Mouse (Mus musculus): Measurements from ENCODE around the gene Tnn. TPM values are rescaled to one million over a fixed set of nuclear protein-coding genes. Genes with fewer than 3 reads are reported as not detected.

The Tnn gene
- polyA plus RNA-seq, 1 experiment = not detected

DNA sequence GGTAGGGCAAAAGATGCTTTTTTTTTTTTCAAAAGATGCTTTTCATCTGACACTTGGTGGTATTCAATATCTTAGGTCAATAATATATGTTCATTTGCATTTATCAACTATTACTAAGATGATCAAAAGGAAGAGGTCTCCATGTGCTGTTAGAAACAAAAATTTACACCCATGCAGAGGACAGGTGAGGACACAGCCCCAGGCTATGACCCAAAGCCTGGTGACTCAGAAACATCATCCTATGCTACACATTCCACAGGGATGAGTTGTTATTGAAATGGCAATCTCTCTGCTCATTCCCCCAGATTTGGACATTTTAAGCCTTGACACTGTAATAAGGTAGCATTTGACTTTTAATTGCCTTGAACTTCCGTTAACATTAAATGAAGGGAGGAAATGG, 93.5 kb downstream of the Tnn start:
- no peak overlapping the region for H3K27ac ChIP-seq (replicated peaks; ENCODE audit: low read depth, low read length)
- H3K4me3 ChIP-seq (ENCODE audit: insufficient read depth, low read depth, low read length) = no peak overlapping the region
- peaks cover 26% of the 10 kb centered on the region; the same call in 1 of the 2 replicates for H3K4me1 ChIP-seq (ENCODE audit: control insufficient read depth, insufficient read depth, insufficient read length, low read length)

DNA sequence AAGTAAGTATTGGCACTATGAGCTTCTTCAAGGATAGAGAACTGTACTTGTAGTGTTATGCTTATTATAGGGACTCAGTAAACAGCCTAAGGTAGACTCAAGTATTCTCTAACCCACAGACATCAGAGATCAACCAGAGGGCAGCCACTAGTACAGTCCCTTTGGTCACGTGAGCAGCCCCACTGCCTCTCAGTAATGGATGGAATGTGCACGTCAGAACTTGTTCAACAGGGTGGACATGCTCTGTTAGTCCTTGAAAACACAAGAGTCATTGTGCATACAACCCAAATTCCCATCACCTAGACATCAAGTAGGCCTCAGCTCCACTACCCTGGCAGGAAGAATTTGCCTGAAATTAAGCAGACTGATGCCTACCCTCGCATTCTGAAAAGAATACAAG, 95.7 kb downstream of the Tnn start:
- Histone ChIP-seq H3K4me3 (ENCODE audit: insufficient read depth, low read depth, low read length) (no peak overlapping the region), H3K27ac (replicated peaks; ENCODE audit: low read depth, low read length) (no peak overlapping the region), H3K4me1 (ENCODE audit: control insufficient read depth, insufficient read depth, insufficient read length, low read length) (peaks cover 41% of the 10 kb centered on the region; the same call in 1 of the 2 replicates)

DNA sequence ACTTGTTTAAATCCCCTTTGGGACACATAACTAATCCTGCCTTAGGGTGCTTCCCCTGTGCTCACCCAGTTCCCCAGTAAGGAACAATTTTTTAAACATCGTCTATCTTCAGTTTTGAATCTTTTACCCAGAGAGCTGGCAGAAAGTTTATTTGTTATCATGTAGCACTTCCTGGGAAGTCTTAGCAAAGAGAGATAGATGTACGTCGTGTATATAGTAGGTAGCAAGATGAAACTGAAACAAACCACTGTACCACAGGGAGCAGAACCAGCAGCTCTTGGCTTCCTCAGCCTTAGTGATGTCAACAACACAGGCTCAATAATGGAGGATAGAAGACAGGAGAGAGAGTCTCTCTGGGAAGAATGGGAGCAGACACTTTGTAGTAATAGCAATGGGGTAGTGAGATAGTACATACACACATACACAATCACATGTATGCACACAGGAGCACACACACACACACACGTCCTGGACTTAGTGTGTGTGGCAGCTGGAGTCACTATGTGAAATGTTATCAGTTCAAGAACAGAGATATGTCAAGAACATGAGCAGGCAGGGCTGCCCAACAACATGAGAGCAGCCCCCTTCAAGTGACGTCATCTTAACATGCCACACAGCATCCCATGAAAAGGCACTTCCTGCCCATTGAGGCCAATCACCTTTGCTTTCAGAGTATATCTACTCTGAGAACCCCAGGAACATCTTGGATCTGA, 98.9 kb downstream of the Tnn start:
- peaks cover 43% of the 10 kb centered on the region for H3K4me1 ChIP-seq (ENCODE audit: control insufficient read depth, insufficient read depth, insufficient read length, low read length)
- H3K4me3 ChIP-seq (ENCODE audit: insufficient read depth, low read depth, low read length) = no peak overlapping the region
- peak overlapping the region; percentile 63 for H3K27ac ChIP-seq (replicated peaks; ENCODE audit: low read depth, low read length)

GRCm38 (mm10) chr1:160053510-160054305, 99.7 kb downstream of the Tnn start:
- no peak overlapping the region for H3K4me3 ChIP-seq (ENCODE audit: insufficient read depth, low read depth, low read length)
- peak overlapping the region; percentile 63 for H3K27ac ChIP-seq (replicated peaks; ENCODE audit: low read depth, low read length)

GRCm38 (mm10) chr1:160052556-160053315, 100.6 kb downstream of the Tnn start:
- Histone ChIP-seq H3K27ac (replicated peaks; ENCODE audit: low read depth, low read length) (peak overlapping the region; percentile 30; the same call in 1 of the 2 replicates), H3K4me3 (ENCODE audit: insufficient read depth, low read depth, low read length) (no peak overlapping the region), H3K4me1 (ENCODE audit: control insufficient read depth, insufficient read depth, insufficient read length, low read length) (peaks cover 51% of the 10 kb centered on the region)

More at GRCm38 (mm10) chr1:160053510-160054305, 99.7 kb downstream of the Tnn start:
- peaks cover 45% of the 10 kb centered on the region for H3K4me1 ChIP-seq (ENCODE audit: control insufficient read depth, insufficient read depth, insufficient read length, low read length)

DNA sequence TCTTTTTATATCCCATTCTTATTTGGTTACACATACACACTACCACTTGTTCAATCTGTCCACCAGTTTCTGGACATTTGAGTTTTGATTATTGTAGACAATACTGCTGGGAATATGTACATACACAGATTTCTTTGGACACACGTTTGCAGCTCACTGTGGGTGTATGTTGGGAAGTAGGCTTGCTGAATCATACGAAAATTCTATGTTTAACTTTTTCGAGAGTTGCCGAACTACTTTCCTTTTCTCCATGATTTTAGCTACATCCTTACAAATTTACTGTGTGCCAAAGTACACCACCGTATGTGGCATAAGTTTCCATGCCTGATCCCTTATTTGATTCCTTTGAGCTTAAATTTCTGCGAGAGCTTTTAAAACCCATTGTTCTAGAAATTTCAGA, 102.5 kb downstream of the Tnn start:
- Histone ChIP-seq H3K27ac (replicated peaks; ENCODE audit: low read depth, low read length) (no peak overlapping the region), H3K4me3 (ENCODE audit: insufficient read depth, low read depth, low read length) (no peak overlapping the region), H3K4me1 (ENCODE audit: control insufficient read depth, insufficient read depth, insufficient read length, low read length) (peaks cover 53% of the 10 kb centered on the region)

GRCm38 (mm10) chr1:160049131-160049880, 104.1 kb downstream of the Tnn start:
- H3K27ac ChIP-seq (replicated peaks; ENCODE audit: low read depth, low read length) = peak overlapping the region; percentile 47
- peaks cover 51% of the 10 kb centered on the region for H3K4me1 ChIP-seq (ENCODE audit: control insufficient read depth, insufficient read depth, insufficient read length, low read length)
- no peak overlapping the region for H3K4me3 ChIP-seq (ENCODE audit: insufficient read depth, low read depth, low read length)

GRCm38 (mm10) chr1:160047481-160047931, 105.9 kb downstream of the Tnn start:
- Histone ChIP-seq H3K27ac (replicated peaks; ENCODE audit: low read depth, low read length) (peak overlapping the region; percentile 46), H3K4me3 (ENCODE audit: insufficient read depth, low read depth, low read length) (no peak overlapping the region), H3K4me1 (ENCODE audit: control insufficient read depth, insufficient read depth, insufficient read length, low read length) (peaks cover 46% of the 10 kb centered on the region)

- peak overlapping the region; percentile 31; the same call in 1 of the 2 replicates for H3K27ac ChIP-seq (replicated peaks; ENCODE audit: low read depth, low read length)
- peaks cover 44% of the 10 kb centered on the region for H3K4me1 ChIP-seq (ENCODE audit: control insufficient read depth, insufficient read depth, insufficient read length, low read length)
- H3K4me3 ChIP-seq (ENCODE audit: insufficient read depth, low read depth, low read length) = 0 out of 2 replicates have a peak overlapping the region, but pooled peaks have one; percentile 23
Measured at GRCm38 (mm10) chr1:160046786-160047185, 106.6 kb downstream of the Tnn start.

DNA sequence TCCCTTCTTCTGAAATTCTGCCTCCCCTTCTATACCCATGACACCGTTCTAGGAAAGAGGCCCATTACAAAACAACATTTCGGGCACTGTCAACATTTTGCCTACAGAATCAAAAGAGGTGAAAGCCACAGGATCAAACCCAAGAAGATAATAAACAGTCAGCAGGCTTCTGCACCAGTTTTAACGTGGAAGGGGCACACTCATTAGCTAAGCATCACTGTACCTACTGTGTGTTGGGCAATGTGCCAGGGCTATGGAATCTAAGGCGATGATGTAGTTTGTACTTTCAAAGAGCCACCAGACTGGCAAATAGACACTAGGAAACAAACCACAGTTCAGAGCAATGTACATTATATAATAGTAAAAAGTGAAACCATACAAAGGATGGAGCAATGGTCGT, 107.4 kb downstream of the Tnn start:
- Histone ChIP-seq H3K4me3 (ENCODE audit: insufficient read depth, low read depth, low read length) (peak overlapping the region; percentile 44), H3K27ac (replicated peaks; ENCODE audit: low read depth, low read length) (peak overlapping the region; percentile 68), H3K4me1 (ENCODE audit: control insufficient read depth, insufficient read depth, insufficient read length, low read length) (peaks cover 44% of the 10 kb centered on the region)

GRCm38 (mm10) chr1:160045056-160045715, 108.2 kb downstream of the Tnn start:
- Histone ChIP-seq H3K4me3 (ENCODE audit: insufficient read depth, low read depth, low read length) (peak overlapping the region; percentile 66), H3K27ac (replicated peaks; ENCODE audit: low read depth, low read length) (peak overlapping the region; percentile 92), H3K4me1 (ENCODE audit: control insufficient read depth, insufficient read depth, insufficient read length, low read length) (peaks cover 43% of the 10 kb centered on the region)

DNA sequence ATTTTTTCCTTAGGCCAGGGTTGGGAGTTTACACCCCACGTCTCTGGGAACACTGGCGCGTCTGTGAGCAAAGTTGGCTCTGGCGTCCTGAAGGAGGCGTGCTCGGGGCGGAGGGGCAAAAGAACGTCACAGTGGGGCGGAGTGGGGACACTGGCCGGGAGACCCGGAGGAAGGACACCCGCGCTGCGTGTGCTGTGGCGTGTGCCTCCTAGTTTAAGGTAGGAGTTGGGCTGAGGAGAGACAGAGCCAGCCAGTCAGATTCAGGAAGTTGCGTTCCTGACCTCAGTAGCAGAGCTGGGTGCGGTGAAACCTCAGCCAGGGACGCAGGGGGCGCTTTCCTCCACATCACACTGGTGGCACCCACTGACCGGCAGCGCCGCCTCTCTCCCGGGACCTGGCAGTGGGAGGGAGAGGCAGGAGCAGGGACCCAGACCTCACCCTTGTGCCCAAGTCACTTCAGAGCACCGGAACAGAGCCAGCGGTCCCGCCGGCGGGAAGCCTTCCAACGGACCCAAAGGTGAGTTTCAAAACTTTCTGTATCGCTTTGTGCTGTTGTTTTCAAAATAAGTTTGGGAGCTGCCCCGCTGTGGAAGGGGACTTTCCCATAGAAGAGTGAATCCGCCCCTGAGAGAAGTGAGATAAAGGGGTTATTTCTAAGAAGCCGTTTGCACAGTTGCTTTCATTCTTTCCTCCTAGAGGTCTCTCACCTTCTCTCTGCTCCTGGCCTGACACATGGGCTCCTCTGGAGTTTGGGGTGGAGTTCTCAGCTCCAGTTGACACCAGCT, 109.0 kb downstream of the Tnn start, which contains the start of gene 4930523C07Rik:
4930523C07Rik (plus strand) TSS at position 146 of the 785 bp plus-strand sequence.
- H3K4me3 ChIP-seq (ENCODE audit: insufficient read depth, low read depth, low read length) = peak within 1 kb of the TSS; percentile 66
- peaks cover 36% of the 10 kb centered on the region for H3K4me1 ChIP-seq (ENCODE audit: control insufficient read depth, insufficient read depth, insufficient read length, low read length)
- H3K27ac ChIP-seq (replicated peaks; ENCODE audit: low read depth, low read length) = peak within 1 kb of the TSS; percentile 92

GRCm38 (mm10) chr1:160043271-160043975, 110.0 kb downstream of the Tnn start:
- peaks cover 28% of the 10 kb centered on the region for H3K4me1 ChIP-seq (ENCODE audit: control insufficient read depth, insufficient read depth, insufficient read length, low read length)
- H3K27ac ChIP-seq (replicated peaks; ENCODE audit: low read depth, low read length) = peak overlapping the region; percentile 92
- peak overlapping the region; percentile 66 for H3K4me3 ChIP-seq (ENCODE audit: insufficient read depth, low read depth, low read length)

Measured in brown adipose tissue, adult 24 weeks (tissue).